Mouse (Mus musculus): ENCODE results near the gene Slc35a3. TPM values are rescaled to one million over a fixed set of nuclear protein-coding genes. Genes with fewer than 3 reads are reported as not detected.
A peak's percentile ranks its signal among the peaks of the same experiment; 100 is the strongest.

Gene Slc35a3
- polyA plus RNA-seq, 1 experiment from 2014 or later, result 13.8 TPM

GRCm38 (mm10) chr3:116650698-116651097 lies 61.9 kb downstream of the Slc35a3 start:
- H3K4me3 ChIP-seq (ENCODE audit: control insufficient read depth in 1 of 2, insufficient read depth in 1 of 2, low read depth in 1 of 2, low read length in 2 of 2), result no peak overlapping the region
- no peaks in the 10 kb centered on the region for H3K9me3 ChIP-seq (ENCODE audit: control insufficient read depth, low read length)
- no peak overlapping the region for H3K4me2 ChIP-seq (ENCODE audit: low read length)
- peaks cover 51% of the 10 kb centered on the region for H3K36me3 ChIP-seq (ENCODE audit: control insufficient read depth, insufficient read depth, low read length)
- no peak for ATAC-seq (ENCODE audit: insufficient number of reproducible peaks, insufficient read depth, low FRiP score, low read depth)
- WGBS, result 95% methylated on average over 9 of the region's 9 CpGs
- no peak overlapping the region for H3K9ac ChIP-seq (ENCODE audit: low read length)
- H3K4me1 ChIP-seq (ENCODE audit: control insufficient read depth in 2 of 2, insufficient read depth in 2 of 2, low read length in 2 of 2), result peaks cover 2 to 14% of the 10 kb centered on the region in 2 experiments; a peak in 3 of 4 replicates
- H3K27ac ChIP-seq (replicated peaks in 1 of 2; ENCODE audit: control insufficient read depth in 1 of 2, insufficient read depth in 1 of 2, low read depth in 2 of 2, low read length in 2 of 2), result no peak overlapping the region
- no peaks in the 10 kb centered on the region for H3K27me3 ChIP-seq (ENCODE audit: control insufficient read depth, insufficient read depth, low read length)

DNA sequence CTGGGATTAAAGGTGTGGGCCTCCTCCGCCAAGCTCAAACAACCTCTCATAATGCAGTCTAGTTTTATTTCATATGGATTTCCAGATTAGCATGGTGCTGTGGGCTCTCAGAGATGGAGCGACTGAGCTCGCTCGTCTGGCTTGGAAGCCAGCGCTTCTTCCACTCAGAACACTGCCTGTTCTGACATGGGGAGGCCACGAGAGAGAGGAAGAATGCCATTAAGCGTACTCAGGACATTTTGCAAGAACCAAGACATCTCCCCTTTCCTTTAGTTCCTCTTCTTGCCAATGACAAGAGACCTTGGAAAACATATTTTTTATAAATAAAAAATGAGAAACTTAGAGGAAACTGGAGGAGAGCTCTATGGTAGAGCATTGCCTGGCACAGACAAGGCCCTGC lies 63.8 kb downstream of the Slc35a3 start:
- H3K36me3 ChIP-seq (ENCODE audit: control insufficient read depth, insufficient read depth, low read length), result peaks cover 69% of the 10 kb centered on the region

DNA sequence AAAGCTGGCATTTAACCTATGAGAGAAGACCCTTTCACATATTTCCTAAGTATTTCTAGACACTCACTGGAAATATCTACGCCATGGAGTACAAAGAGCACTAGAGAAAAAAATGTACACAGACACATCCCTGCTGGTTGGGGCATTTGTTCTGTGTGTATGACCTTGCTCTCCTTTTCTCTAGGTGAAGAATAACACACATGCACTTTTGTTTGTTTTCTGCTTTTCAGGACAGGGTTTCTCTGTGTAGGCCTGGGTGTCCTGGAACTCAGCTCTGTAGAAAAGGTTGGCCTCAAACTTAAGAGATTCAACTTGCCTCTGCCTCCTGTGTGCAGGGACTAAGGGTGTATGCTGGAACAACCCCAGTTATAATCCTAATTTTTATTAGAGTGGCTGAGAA lies 66.2 kb downstream of the Slc35a3 start:
- no peak overlapping the region for H3K4me3 ChIP-seq (ENCODE audit: control insufficient read depth in 1 of 2, insufficient read depth in 1 of 2, low read depth in 1 of 2, low read length in 2 of 2)
- ATAC-seq (ENCODE audit: insufficient number of reproducible peaks, insufficient read depth, low FRiP score, low read depth), result no peak
- no peak overlapping the region for H3K9ac ChIP-seq (ENCODE audit: low read length)
- no peaks in the 10 kb centered on the region for H3K9me3 ChIP-seq (ENCODE audit: control insufficient read depth, low read length)
- peaks cover 92% of the 10 kb centered on the region for H3K36me3 ChIP-seq (ENCODE audit: control insufficient read depth, insufficient read depth, low read length)
- H3K4me1 ChIP-seq (ENCODE audit: control insufficient read depth in 2 of 2, insufficient read depth in 2 of 2, low read length in 2 of 2), result no peaks in the 10 kb centered on the region
- H3K27me3 ChIP-seq (ENCODE audit: control insufficient read depth, insufficient read depth, low read length), result no peaks in the 10 kb centered on the region
- 0 out of 4 replicates have a peak overlapping the region, but pooled peaks of 1 of the 2 experiments have one; percentile 24 for H3K27ac ChIP-seq (replicated peaks in 1 of 2; ENCODE audit: control insufficient read depth in 1 of 2, insufficient read depth in 1 of 2, low read depth in 2 of 2, low read length in 2 of 2)
- H3K4me2 ChIP-seq (ENCODE audit: low read length), result no peak overlapping the region
- WGBS, result 90% methylated on average over 1 of the region's 1 CpGs

More for the DNA sequence above, 63.8 kb downstream of the Slc35a3 start:
- H3K9ac ChIP-seq (ENCODE audit: low read length), result no peak overlapping the region
- H3K27ac ChIP-seq (replicated peaks in 1 of 2; ENCODE audit: control insufficient read depth in 1 of 2, insufficient read depth in 1 of 2, low read depth in 2 of 2, low read length in 2 of 2), result no peak overlapping the region
- no peak overlapping the region for H3K4me3 ChIP-seq (ENCODE audit: control insufficient read depth in 1 of 2, insufficient read depth in 1 of 2, low read depth in 1 of 2, low read length in 2 of 2)
- H3K9me3 ChIP-seq (ENCODE audit: control insufficient read depth, low read length), result no peaks in the 10 kb centered on the region
- WGBS, result 94% methylated on average over 7 of the region's 7 CpGs
- H3K27me3 ChIP-seq (ENCODE audit: control insufficient read depth, insufficient read depth, low read length), result no peaks in the 10 kb centered on the region
- ATAC-seq (ENCODE audit: insufficient number of reproducible peaks, insufficient read depth, low FRiP score, low read depth), result no peak
- H3K4me2 ChIP-seq (ENCODE audit: low read length), result no peak overlapping the region
- H3K4me1 ChIP-seq (ENCODE audit: control insufficient read depth in 2 of 2, insufficient read depth in 2 of 2, low read length in 2 of 2), result peaks cover 2 to 12% of the 10 kb centered on the region in 2 experiments; a peak in 3 of 4 replicates

GRCm38 (mm10) chr3:116642373-116642772 lies 70.3 kb downstream of the Slc35a3 start:
- no peak overlapping the region for H3K9ac ChIP-seq (ENCODE audit: low read length)
- no peaks in the 10 kb centered on the region for H3K27me3 ChIP-seq (ENCODE audit: control insufficient read depth, insufficient read depth, low read length)
- ATAC-seq (ENCODE audit: insufficient number of reproducible peaks, insufficient read depth, low FRiP score, low read depth), result no peak
- no peak overlapping the region for H3K4me2 ChIP-seq (ENCODE audit: low read length)
- WGBS, result 72% methylated on average over 2 of the region's 2 CpGs
- peaks cover 96% of the 10 kb centered on the region for H3K36me3 ChIP-seq (ENCODE audit: control insufficient read depth, insufficient read depth, low read length)
- H3K4me1 ChIP-seq (ENCODE audit: control insufficient read depth in 2 of 2, insufficient read depth in 2 of 2, low read length in 2 of 2), result no peaks in the 10 kb centered on the region
- H3K4me3 ChIP-seq (ENCODE audit: control insufficient read depth in 1 of 2, insufficient read depth in 1 of 2, low read depth in 1 of 2, low read length in 2 of 2), result no peak overlapping the region
- H3K27ac ChIP-seq (replicated peaks in 1 of 2; ENCODE audit: control insufficient read depth in 1 of 2, insufficient read depth in 1 of 2, low read depth in 2 of 2, low read length in 2 of 2), result no peak overlapping the region
- no peaks in the 10 kb centered on the region for H3K9me3 ChIP-seq (ENCODE audit: control insufficient read depth, low read length)

DNA sequence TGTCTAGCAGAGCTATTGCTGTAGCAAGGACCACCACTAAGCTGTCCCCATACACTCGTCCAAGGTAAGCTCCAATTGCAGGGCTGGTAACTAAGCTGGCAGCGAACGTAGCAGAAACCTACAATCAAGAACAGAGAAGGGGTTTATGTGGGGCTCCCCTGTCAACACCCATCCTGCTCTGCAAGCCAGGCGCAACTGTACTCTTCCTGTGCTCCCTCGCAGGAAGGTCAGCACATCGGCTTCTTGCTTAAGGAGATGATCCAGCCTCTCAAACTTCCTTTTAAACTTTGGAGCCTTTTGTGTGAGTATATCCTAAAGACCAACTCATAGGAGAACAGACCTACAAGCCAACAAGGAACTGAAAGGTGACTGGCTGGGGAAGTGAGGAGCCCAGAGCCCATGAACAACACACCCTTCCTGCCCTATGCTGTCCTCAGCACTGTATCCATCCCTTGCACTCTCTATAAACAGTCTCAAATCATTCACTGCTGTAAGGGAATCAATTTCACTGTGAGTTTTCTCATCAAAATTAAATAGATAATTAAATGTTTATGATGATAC lies 70.7 kb downstream of the Slc35a3 start:
- Histone ChIP-seq H3K27ac (replicated peaks in 1 of 2; ENCODE audit: control insufficient read depth in 1 of 2, insufficient read depth in 1 of 2, low read depth in 2 of 2, low read length in 2 of 2) (no peak overlapping the region), H3K9me3 (ENCODE audit: control insufficient read depth, low read length) (no peaks in the 10 kb centered on the region), H3K27me3 (ENCODE audit: control insufficient read depth, insufficient read depth, low read length) (no peaks in the 10 kb centered on the region), H3K9ac (ENCODE audit: low read length) (no peak overlapping the region), H3K4me2 (ENCODE audit: low read length) (no peak overlapping the region), H3K4me3 (ENCODE audit: control insufficient read depth in 1 of 2, insufficient read depth in 1 of 2, low read depth in 1 of 2, low read length in 2 of 2) (no peak overlapping the region), H3K36me3 (ENCODE audit: control insufficient read depth, insufficient read depth, low read length) (peaks cover 96% of the 10 kb centered on the region), H3K4me1 (ENCODE audit: control insufficient read depth in 2 of 2, insufficient read depth in 2 of 2, low read length in 2 of 2) (no peaks in the 10 kb centered on the region)
- no peak for ATAC-seq (ENCODE audit: insufficient number of reproducible peaks, insufficient read depth, low FRiP score, low read depth)
- 81% methylated on average over 6 of the region's 6 CpGs for WGBS

DNA sequence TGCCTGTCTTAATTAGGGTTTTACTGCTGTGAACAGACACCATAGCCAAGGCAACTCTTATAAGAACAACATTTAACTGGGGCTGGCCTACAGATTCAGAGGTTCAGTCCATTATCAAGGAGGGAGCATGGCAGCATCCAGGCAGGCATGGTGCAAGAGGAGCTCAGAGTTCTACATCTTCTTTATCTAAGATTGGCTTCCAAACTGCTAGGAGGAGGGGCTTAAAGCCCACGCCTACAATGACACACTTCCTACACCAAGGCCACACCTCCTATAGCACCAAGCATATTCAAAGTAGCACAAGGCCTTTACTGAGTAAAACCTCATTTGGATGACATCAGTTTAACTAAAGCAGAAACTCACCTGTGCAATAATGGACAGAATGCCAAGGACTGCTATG lies 72.6 kb downstream of the Slc35a3 start:
- H3K36me3 ChIP-seq (ENCODE audit: control insufficient read depth, insufficient read depth, low read length), result peaks cover 96% of the 10 kb centered on the region
- no peaks in the 10 kb centered on the region for H3K27me3 ChIP-seq (ENCODE audit: control insufficient read depth, insufficient read depth, low read length)
- H3K4me2 ChIP-seq (ENCODE audit: low read length), result no peak overlapping the region
- H3K9ac ChIP-seq (ENCODE audit: low read length), result no peak overlapping the region
- ATAC-seq (ENCODE audit: insufficient number of reproducible peaks, insufficient read depth, low FRiP score, low read depth), result no peak
- H3K4me1 ChIP-seq (ENCODE audit: control insufficient read depth in 2 of 2, insufficient read depth in 2 of 2, low read length in 2 of 2), result no peaks in the 10 kb centered on the region
- WGBS, result 74% methylated on average over 1 of the region's 1 CpGs
- no peak overlapping the region for H3K27ac ChIP-seq (replicated peaks in 1 of 2; ENCODE audit: control insufficient read depth in 1 of 2, insufficient read depth in 1 of 2, low read depth in 2 of 2, low read length in 2 of 2)
- H3K4me3 ChIP-seq (ENCODE audit: control insufficient read depth in 1 of 2, insufficient read depth in 1 of 2, low read depth in 1 of 2, low read length in 2 of 2), result no peak overlapping the region
- no peaks in the 10 kb centered on the region for H3K9me3 ChIP-seq (ENCODE audit: control insufficient read depth, low read length)

DNA sequence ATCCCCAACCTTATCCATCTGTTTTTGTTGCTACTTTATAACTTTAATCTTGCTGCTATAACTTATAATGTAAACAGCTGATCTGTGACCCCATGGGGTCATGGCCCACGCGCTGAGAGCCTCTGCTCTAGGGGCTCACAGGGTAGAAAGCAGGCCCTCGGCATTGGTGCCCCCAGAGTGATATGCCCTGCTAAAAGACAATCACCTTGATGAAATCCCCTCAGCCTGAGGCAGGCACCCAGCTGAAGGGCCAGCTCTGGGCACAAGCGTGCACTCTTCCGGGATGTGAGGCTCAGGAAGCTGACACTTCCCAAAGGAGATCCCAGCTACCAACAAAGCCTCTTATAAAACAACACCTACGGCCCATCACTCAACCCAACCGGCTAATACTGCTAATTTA lies 74.1 kb downstream of the Slc35a3 start:
- H3K9ac ChIP-seq (ENCODE audit: low read length), result no peak overlapping the region
- ATAC-seq (ENCODE audit: insufficient number of reproducible peaks, insufficient read depth, low FRiP score, low read depth), result no peak
- 88% methylated on average over 7 of the region's 7 CpGs for whole genome bisulfite sequencing
- no peak overlapping the region for H3K4me2 ChIP-seq (ENCODE audit: low read length)
- no peak overlapping the region for H3K27ac ChIP-seq (replicated peaks in 1 of 2; ENCODE audit: control insufficient read depth in 1 of 2, insufficient read depth in 1 of 2, low read depth in 2 of 2, low read length in 2 of 2)
- H3K36me3 ChIP-seq (ENCODE audit: control insufficient read depth, insufficient read depth, low read length), result peaks cover 97% of the 10 kb centered on the region
- H3K4me3 ChIP-seq (ENCODE audit: control insufficient read depth in 1 of 2, insufficient read depth in 1 of 2, low read depth in 1 of 2, low read length in 2 of 2), result no peak overlapping the region
- no peaks in the 10 kb centered on the region for H3K27me3 ChIP-seq (ENCODE audit: control insufficient read depth, insufficient read depth, low read length)
- no peaks in the 10 kb centered on the region for H3K4me1 ChIP-seq (ENCODE audit: control insufficient read depth in 2 of 2, insufficient read depth in 2 of 2, low read length in 2 of 2)
- H3K9me3 ChIP-seq (ENCODE audit: control insufficient read depth, low read length), result no peaks in the 10 kb centered on the region

Measured in heart, embryonic 14.5 days (tissue).